Mouse (Mus musculus) layer of hippocampus, adult 9-11 months (tissue): ENCODE results near the gene Cox6b1.

Experiments used
- DNase-seq: peaks from one replicate; pipeline ENCODE4 v3.0.0; 2022

Gene Cox6b1

DNA sequence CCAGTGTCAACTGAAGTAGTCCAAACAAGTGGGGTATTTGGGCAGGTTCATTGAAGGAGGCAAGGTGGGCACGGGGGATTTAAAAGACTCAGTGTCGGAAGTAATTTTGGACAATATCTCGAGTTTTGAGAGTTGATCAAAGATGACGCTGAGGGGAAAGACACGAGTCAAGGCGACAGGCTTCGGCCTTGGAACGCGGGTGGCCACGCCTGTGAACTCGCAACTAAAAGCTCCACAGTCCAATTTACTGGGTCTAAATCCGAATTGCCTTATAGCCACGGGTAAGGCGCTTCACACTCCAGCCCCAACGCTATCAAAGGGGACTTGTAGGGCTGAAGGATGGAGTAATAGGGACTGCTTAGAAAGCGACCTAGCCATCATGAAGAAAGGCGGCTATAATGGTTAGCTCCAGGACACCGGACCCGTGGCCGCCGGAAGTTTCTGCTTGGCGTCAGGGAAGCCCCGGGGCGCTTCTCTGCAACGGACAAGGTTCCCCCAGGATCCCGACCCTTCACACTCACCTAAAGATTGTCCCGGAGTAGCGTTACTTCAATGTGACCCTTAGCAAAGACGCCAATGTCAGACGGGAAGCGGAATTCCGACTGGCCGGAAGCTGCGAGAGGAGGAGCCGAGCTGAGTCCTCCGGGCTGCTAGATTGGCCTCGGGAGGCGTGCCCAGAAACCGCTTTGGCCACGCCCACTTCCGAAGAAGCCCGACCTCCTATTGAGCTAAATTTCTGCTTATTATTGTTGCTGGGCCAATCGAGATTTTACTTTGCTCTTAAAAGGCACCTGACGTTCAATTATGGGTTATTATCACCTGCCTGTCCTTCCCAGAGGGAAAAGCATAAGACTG lies at the start of gene Cox6b1:
Gene Cox6b1, minus strand, starts transcription at position 622 of the 855 bp plus-strand sequence.
- peak; percentile 89 for DNase-seq

- DNase-seq: no peak
Observed at GRCm38 (mm10) chr7:30671480-30671879, 45.5 kb upstream of the Cox6b1 start, which contains the start of gene Pmis2. TSS of gene Pmis2 (minus strand) at chr7:30671605.

DNA sequence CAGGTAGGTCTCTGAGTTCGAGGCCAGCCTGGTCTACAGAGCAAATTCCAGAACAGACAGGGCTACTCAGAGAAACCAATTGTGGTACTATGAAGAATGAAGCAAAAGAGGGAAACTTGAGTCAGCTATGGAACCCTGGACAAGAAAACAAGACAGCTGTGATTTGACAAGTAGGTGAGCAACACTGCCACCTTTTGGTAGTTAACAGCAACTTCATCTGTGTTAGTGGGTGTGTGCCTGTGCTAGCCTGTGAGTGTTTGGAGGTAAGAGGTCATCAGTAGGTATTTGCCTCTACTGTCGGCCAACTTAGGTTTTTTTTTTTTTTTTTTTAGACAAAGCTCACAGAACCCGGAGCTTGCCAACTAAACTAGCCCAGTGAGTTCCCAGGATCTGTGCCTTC lies 43.3 kb upstream of the Cox6b1 start:
- no peak for DNase-seq

- DNase-seq: no peak
Observed at GRCm38 (mm10) chr7:30665321-30665720, 39.4 kb upstream of the Cox6b1 start.

- DNase-seq: peak; percentile 92
Observed at GRCm38 (mm10) chr7:30664529-30665200, 38.7 kb upstream of the Cox6b1 start, which contains the start of gene Haus5. TSS of gene Haus5 (minus strand) at chr7:30664994.

- DNase-seq: peak; percentile 99
Observed at GRCm38 (mm10) chr7:30649591-30650540, 23.9 kb upstream of the Cox6b1 start, which contains the start of gene Rbm42. TSS of gene Rbm42 (minus strand) at chr7:30650317.

- no peak for DNase-seq
Observed at GRCm38 (mm10) chr7:30639083-30639482, 13.1 kb upstream of the Cox6b1 start.

DNA sequence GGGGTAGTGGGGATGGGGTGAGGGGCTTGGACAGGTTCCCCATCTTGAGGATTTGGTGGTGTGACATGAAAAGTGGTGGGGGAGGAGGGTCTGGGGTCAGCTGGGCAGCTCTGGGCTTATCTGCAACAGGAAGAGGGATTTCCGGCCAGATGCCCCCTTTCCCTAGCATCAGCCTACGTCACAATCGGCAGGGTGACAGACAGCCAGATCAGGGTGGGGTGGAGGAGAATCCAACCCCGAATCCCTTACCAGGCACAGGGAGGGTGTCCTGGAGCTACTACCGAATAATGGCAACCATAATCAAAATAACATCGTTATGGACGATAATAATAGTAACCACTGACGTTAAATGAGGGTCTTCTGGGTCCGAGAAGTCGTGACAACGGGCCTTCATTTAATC lies 10.4 kb upstream of the Cox6b1 start:
- no peak for DNase-seq

- no peak for DNase-seq
Observed at GRCm38 (mm10) chr7:30635752-30636151, 9.8 kb upstream of the Cox6b1 start, which contains the start of gene Etv2. TSS of gene Etv2 (minus strand) at chr7:30635852.

DNA sequence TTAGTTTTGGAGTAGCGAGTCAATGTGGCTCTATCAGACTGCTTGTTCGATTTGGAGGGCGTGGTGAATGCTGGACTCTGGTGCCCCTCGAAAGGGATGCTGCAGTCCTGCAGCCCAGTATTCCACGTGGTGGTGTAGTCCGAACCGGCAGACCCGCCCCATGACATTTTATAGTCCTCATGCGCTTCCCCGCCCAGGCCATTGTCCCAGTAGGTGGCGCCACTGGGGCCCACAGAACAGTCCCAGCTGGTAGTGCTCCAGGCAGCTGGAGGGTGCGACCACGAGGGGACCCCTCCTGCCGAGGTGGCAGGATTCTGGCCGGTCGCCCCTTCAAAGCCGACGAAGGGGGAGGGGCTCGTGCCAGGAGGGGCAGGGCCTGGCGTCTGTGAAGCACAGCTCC lies 8.7 kb upstream of the Cox6b1 start:
- DNase-seq: no peak

DNA sequence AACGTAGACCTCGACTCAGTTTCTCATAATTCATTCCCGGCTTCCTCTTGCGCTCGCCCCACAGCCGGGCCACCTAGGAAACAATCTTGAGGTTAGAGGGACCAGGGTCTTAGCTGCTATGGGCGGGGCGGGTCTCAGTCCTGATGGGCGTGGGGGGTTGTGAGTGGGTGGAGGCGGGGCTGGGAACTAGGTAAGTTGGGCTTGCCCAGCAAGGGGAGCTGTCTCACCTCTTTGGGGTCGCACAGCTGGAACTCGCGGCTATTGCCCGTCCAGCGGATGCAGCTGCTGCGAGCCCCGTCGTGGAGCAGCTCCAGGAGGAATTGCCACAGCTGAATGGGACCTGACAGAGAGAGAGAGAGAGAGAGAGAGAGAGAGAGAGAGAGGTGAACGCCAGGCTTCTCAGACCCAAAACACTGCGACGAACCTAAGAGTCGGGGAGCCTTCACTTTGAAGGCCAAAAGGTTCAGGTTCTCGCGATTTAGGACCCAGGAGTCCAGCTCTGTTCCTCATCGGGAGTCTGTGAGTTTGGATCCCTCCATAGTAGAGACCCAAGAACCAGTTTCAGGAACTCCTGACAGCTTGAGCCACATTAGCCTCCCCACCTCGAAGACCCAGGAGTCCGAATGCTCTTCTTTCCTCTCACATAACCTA lies 7.9 kb upstream of the Cox6b1 start:
- DNase-seq: no peak

- DNase-seq: no peak
Observed at GRCm38 (mm10) chr7:30629013-30629412, 3.1 kb upstream of the Cox6b1 start.

- no peak for DNase-seq
Observed at GRCm38 (mm10) chr7:30626647-30627046, 696 bp upstream of the Cox6b1 start.

GRCm38 (mm10) chr7:30619202-30619601 lies 6.7 kb downstream of the Cox6b1 start:
- no peak for DNase-seq

DNA sequence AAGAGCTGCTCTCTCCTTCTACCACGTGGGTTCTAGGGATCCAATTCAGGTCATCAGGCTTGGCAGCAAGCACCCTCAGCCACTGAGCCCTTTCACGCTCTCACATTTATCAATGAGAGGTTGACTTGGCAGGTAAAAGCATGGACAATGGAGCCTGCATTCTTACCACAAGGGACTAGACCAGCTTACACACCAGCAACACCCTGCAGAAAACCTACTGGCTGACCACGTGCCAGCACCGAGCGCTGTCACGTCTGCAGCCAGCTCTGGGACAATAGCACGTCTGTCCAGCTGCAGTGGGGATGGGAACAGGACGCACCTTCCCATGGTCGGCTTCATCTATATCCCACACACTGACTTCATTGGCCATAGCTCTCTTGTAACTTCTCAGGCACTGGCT lies 7.3 kb downstream of the Cox6b1 start:
- DNase-seq: no peak

- DNase-seq: no peak
Observed at GRCm38 (mm10) chr7:30615049-30615760, 10.7 kb downstream of the Cox6b1 start.

GRCm38 (mm10) chr7:30614454-30614853 lies 11.5 kb downstream of the Cox6b1 start:
- DNase-seq: no peak

DNA sequence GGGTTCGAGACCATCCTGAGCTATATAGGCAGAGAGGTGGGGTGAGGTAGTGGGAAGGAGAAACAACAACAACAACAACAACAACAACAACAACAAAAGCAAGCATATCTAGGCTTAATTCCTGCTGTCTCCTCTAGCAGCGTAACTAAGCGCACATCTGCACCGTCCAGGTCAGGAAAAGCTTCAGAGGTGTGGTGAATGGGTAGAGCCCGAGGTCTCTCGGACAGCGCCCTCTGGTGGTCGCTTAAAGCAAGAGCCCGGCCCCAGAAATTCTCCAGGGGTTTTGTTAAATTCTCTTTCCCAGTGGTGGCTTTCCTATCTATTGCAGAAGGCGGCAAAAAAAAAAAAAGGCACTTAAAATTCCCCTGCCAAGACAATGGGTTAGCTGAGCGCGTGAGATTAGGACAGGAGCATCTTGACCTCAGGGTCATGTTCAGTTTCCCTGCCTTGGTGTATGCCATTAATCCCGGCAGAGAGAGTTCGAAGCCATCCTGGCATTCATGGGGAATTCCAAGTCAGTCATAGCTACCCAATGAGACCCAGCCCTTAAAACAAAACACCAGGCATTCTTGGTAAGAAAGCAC lies 12.3 kb downstream of the Cox6b1 start:
- DNase-seq: no peak

GRCm38 (mm10) chr7:30612654-30613402 lies 13.1 kb downstream of the Cox6b1 start, which contains the start of gene Upk1a:
TSS of gene Upk1a (minus strand) at chr7:30612847.
- DNase-seq: no peak

- no peak for DNase-seq
Observed at GRCm38 (mm10) chr7:30610043-30610442, 15.9 kb downstream of the Cox6b1 start.
